Mouse (Mus musculus): ENCODE measurements around the gene Tesk2.
A peak's percentile ranks its signal among the peaks of the same experiment; 100 is the strongest.

Tesk2 gene

DNA sequence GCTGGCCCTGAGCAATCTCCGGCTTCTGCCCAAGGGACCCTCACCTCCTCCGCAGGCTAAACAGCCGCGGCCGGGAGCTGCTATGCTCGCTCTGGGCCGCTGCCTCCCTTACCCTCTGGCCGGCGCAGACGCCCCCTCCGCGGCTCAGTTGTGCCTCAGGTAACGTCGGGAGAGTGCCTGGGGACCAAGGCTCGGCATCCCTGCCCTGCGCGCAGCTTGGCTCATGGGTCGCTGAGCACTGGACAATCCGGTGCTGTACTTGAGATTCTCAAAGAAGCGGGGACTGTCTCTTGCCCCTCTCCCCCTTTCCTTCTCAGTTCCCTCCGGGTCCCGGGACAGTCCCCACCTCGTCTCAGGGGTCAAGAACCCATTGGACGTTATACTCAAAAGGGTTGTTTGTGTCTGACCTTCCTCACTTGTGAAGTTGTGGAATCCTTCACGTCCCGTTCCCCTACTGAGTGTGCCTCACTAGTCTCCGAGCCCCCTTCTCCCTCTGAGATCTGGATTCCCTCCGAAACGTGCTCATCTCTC, 415 bp downstream of the Tesk2 start:
- DNase-seq = no peak

- DNase-seq = no peak
Measured at GRCm38 (mm10) chr4:116722230-116722629, 1.5 kb downstream of the Tesk2 start.

- DNase-seq = no peak
Measured at GRCm38 (mm10) chr4:116725444-116725843, 4.7 kb downstream of the Tesk2 start.

- DNase-seq = no peak
Measured at GRCm38 (mm10) chr4:116727401-116727800, 6.7 kb downstream of the Tesk2 start.

GRCm38 (mm10) chr4:116729532-116729931, 8.8 kb downstream of the Tesk2 start:
- no peak for DNase-seq

DNA sequence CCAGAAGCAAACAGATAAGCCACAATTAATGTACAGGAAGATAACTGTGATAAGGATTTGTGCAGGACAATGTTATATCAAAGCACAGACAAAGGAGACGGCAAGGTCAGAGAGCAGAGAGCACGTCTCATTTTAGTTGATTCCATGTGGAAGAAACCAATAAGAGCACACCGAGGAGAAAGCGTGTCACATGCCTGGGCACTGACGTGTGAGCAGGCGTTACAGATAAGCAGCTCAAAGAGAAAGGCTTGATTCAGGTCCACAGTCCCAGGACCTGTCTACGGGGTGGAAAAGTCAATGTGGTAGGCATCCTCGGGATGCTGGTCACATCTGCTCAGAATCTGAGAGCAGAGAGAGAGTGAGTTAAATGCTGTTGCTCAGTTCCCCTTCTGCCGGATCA, 10.3 kb downstream of the Tesk2 start:
- no peak for DNase-seq

- DNase-seq = no peak
Measured at GRCm38 (mm10) chr4:116732355-116732754, 11.6 kb downstream of the Tesk2 start.

- DNase-seq = no peak
Measured at GRCm38 (mm10) chr4:116734996-116735395, 14.2 kb downstream of the Tesk2 start.

- no peak for DNase-seq
Measured at GRCm38 (mm10) chr4:116738972-116739751, 18.4 kb downstream of the Tesk2 start.

DNA sequence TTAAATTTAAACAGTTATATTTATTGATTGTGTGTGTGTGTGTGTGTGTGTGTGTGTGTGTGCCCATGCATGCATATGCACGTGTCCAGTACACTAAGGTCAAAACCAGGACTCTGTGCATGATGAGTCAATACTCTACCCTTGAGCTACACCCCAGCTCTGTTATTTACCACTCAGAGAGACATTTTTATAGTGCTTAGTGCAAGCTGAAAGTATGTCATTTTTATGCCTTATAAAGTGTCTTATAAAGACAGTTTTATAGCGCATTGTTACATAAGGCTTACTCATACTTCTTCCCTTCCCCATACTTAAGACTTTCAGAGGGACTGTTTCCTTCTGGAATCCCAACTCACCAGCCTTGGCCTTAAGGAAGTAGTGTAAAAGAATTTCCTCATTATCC, 29.0 kb downstream of the Tesk2 start:
- DNase-seq = no peak

GRCm38 (mm10) chr4:116761914-116762313, 41.2 kb downstream of the Tesk2 start:
- no peak for DNase-seq

DNA sequence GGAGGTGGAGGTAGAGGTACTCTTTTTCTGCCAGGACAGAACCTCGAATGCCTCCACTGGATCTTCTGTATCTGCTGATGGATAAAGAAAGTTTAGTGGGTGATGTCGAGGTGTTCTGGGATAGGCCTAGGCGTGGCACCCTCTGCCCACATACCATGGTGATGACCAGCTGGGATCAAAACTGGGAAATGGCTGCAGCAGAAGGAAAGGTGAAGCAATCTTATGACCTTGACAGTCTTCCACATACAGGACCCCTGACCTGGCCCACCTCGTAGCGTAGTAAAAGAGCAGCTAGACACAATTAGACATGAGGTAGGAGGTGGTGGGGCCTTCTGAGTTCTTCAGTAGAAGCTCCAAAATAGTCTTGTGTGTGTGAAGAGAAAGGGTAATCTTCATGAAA, 43.3 kb downstream of the Tesk2 start:
- DNase-seq = no peak

DNA sequence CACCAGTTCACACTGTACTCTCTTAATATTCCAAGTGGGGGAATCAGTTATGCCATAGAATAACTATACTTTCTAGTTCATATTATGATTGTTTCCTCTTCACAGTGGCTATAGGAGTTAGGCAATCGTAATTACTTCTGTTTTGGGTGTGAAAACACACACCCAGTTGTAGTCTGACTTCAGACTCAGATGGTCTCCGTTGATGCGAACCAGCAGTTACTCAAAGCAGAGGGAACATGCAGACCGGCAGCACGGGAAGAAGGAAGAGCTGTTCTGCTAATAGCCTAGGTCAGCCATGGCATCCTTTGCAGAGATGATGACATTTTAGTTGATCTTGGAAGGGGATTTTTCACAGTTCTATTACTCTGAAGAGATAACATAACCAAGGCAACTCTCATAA, 47.8 kb downstream of the Tesk2 start:
- no peak for DNase-seq

DNA sequence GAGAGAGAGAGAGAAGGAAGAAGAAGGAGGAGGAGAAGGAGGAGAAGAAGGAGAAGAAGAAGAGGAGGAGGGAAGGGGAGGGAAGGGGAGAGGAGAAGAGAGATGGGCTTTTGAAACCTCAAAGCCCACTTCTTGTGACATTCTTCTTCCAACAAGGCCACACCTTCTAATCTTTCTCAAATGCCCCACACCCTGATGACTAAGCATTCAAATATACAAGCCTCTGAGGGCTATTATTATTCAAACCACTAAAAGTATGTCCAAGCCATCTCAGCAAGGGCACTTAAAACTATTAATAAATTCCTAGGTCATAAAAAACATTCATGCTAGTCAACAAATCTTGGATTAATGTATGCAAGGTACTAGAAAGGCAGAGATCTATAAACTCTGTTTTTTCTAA, 48.3 kb downstream of the Tesk2 start:
- no peak for DNase-seq

DNA sequence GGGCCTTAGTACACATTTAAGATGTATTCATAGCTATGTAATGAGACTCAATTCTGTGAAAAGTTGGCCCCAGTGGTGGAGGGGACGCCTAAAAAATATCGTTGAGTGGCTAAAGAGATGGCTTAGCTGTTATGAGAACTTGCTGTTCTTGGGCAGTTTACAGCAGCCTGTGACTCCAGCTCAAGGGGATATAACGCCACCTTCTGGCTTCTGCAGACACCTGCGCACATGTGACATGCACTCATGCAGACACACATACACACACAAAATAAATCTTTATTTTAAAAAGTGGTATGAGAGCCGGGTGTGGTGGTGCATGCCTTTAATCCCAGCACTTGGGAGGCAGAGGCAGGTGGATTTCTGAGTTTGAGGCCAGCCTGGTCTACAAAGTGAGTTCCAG, 55.6 kb downstream of the Tesk2 start:
- DNase-seq = no peak

- DNase-seq = no peak
Measured at GRCm38 (mm10) chr4:116777079-116777478, 56.3 kb downstream of the Tesk2 start.

GRCm38 (mm10) chr4:116780541-116780940, 59.8 kb downstream of the Tesk2 start:
- DNase-seq = no peak

- no peak for DNase-seq
Measured at GRCm38 (mm10) chr4:116781366-116781765, 60.6 kb downstream of the Tesk2 start.

- no peak for DNase-seq
Measured at GRCm38 (mm10) chr4:116782171-116782570, 61.4 kb downstream of the Tesk2 start.

DNA sequence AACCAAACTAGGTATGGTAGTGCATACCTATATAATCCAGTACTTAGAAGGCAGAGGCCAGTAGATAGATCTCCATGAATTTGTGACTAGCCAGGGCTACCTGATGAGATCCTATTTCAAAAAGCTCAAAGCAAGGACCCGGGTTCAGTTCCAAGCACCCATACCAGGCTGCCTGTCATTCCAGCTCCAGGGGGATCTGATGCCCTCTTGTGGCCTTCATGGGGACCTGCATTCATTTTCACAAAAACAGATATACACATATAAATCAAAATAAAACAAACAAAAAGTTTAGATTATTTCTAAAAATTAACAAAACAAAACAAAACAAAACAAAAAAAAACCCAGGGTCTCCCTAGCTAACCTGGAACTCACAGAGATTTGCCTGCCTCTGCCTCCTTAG, 65.8 kb downstream of the Tesk2 start:
- no peak for DNase-seq

DNA sequence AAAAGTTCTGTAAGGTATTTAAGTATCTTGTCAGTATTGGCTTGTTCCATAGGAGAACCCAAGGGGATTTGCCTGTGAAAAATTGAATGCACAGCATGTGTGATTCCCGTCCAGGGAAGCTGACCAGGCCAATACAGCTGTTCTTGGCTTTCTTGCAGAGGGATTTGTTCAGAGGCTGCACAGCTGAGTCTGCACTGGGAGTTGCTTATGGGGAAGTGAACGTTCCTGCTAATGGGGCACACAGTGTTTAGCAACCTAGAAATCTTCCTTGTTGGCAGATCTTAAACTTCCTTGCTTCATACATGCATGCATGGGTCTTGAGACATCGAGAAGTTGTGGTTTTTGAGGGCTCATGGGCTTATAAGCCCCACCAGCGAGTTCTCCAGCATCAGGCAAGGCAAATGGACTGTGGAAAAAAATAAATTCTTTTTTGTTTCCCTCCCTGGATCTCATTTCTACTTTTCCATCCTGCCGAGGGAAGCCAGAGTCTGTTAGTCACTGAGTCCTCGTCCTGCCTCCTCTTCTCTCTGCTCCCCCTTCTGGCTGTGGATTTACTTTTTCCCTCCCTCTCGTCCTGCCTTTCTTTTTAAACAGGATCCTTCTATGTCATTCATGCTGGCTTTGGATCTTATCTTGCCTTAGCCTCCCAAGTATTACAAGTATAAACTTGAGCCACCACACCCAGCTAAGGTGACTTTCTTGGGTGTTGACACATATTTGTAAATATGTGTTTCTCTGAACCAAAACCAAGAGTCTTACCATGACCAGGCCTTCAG, 67.4 kb downstream of the Tesk2 start:
- peak; percentile 37 for DNase-seq

DNA sequence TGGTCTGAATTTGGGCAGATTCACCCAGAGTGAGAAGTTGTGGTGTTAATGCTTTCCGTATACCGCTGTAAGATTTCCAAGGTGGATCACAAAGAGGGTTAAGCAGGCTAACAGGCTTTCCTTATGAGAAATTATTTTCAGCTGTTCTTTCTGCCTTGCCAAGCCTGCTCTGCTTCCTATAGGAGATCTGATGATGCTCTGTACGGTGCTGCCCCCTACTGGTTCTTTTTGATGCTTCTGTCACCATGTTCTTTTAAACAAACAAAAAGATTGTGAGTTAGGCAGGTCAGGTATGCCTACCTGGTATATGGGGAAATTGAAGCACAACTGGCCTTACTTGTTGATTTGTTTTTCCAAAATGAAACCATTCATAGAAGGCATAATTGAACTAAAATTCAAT, 68.2 kb downstream of the Tesk2 start:
- peak; percentile 90 for DNase-seq

GRCm38 (mm10) chr4:116792453-116792852, 71.7 kb downstream of the Tesk2 start:
- no peak for DNase-seq

DNA sequence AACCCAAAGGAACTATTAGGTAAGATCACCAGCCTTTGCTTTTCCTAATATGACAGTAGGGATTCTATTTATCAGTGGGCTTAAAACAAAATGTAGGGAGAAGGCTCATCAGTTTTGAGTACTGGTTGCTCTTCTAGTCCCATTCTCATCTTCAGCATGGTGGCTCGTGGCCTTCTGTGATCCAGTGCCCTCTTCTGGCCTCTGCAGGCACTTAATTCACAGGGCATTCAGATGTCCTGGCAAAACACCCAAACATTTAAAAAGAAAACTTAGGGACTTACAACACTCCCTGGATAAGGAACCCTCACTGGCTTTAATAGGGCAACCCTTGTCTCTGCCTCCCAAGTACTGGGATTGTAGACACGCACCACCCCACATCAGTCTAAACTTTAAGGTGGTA, 73.5 kb downstream of the Tesk2 start:
- DNase-seq = no peak
